Mouse (Mus musculus) liver, adult 2 months (tissue): ENCODE results near the gene Magee1. TPM values are rescaled to one million over a fixed set of nuclear protein-coding genes. Genes with fewer than 3 reads are reported as not detected.
"Not testable (repeated sequence)": the region's sequence is repeated elsewhere in the genome, so short reads cannot be mapped to it uniquely, and the experiment has no call there.

Experiments
- DNase-seq: peaks from one replicate; pipeline ENCODE4 v3.0.0-alpha.2; 2011; ENCODE audit warnings: low read depth, low spot score; ENCODE audit errors: extremely low read depth
- H3K27ac ChIP-seq: fragments of 200-500 bp; replicated peaks from 2 replicates; pipeline ENCODE4 v1.5.1; 2012; ENCODE audit warnings: low read depth, mild to moderate bottlenecking, control low read depth, inconsistent platforms, low read length; ENCODE audit not compliant: insufficient read depth
- H3K27me3 ChIP-seq: fragments of 200-500 bp; 2 replicates; pipeline ENCODE4 v1.6.1; 2012; ENCODE audit warnings: mild to moderate bottlenecking, moderate library complexity, low read length, inconsistent platforms; ENCODE audit not compliant: control insufficient read depth, insufficient read depth
- H3K36me3 ChIP-seq: fragments of 200-500 bp; 2 replicates; pipeline ENCODE4 v1.6.1; 2012; ENCODE audit warnings: low read length, inconsistent platforms; ENCODE audit not compliant: control insufficient read depth, insufficient read depth
- H3K4me1 ChIP-seq: fragments of 200-500 bp; 2 replicates; pipeline ENCODE4 v1.6.1; 2011; ENCODE audit warnings: low read length; ENCODE audit not compliant: control insufficient read depth, insufficient read depth
- H3K4me3 ChIP-seq: fragments of 200-500 bp; 2 replicates; pipeline ENCODE4 v1.5.1; 2011; ENCODE audit warnings: low read depth, mild to moderate bottlenecking, control low read depth, low read length, moderate library complexity; ENCODE audit not compliant: insufficient read depth
- H3K79me2 ChIP-seq: fragments of 200-500 bp; 2 replicates; pipeline ENCODE4 v1.6.1; 2012; ENCODE audit warnings: inconsistent platforms, mild to moderate bottlenecking, low read length, moderate library complexity; ENCODE audit not compliant: control insufficient read depth, insufficient read depth
- H3K9ac ChIP-seq: fragments of 200-500 bp; 2 replicates; pipeline ENCODE4 v1.6.1; 2012; ENCODE audit warnings: low read depth, mild to moderate bottlenecking, control low read depth, inconsistent platforms, low read length
- CTCF ChIP-seq: fragments of 200-500 bp; IDR thresholded peaks from 2 replicates; pipeline ENCODE4 v1.5.1; 2011; ENCODE audit warnings: low read depth, low read length, control low read depth
- POLR2A ChIP-seq: fragments of 200-500 bp; IDR thresholded peaks from 2 replicates; pipeline ENCODE4 v1.6.1; 2011; ENCODE audit warnings: low read length, control low read depth; ENCODE audit not compliant: insufficient read depth; ENCODE audit errors: extremely low read depth
- WGBS: fragments of 180-500 bp; shearing (Covaris S2); methylation state at CpG from one replicate; pipeline ENCODE4 v1.1.7; 2018; 5-methylcytosine and 5-hydroxymethylcytosine counted together
- polyA plus RNA-seq: library from polyadenylated mRNA; depleted of rRNA; stranded (reverse); fragments of >200 nt; gene quantifications from 2 replicates; pipeline ENCODE4 v1.2.3, GENCODE M21; 2012; rRNA removed
- total RNA-seq: library from RNA; depleted of rRNA; stranded (reverse); fragments of >200 nt; gene quantifications from 2 replicates; pipeline ENCODE4 v1.2.3, GENCODE M21; 2014; rRNA removed

Gene Magee1
- total RNA-seq = 0.92 and 1.3 TPM in 2 replicates
- polyA plus RNA-seq = 1.8 and 2.3 TPM in 2 replicates

DNA sequence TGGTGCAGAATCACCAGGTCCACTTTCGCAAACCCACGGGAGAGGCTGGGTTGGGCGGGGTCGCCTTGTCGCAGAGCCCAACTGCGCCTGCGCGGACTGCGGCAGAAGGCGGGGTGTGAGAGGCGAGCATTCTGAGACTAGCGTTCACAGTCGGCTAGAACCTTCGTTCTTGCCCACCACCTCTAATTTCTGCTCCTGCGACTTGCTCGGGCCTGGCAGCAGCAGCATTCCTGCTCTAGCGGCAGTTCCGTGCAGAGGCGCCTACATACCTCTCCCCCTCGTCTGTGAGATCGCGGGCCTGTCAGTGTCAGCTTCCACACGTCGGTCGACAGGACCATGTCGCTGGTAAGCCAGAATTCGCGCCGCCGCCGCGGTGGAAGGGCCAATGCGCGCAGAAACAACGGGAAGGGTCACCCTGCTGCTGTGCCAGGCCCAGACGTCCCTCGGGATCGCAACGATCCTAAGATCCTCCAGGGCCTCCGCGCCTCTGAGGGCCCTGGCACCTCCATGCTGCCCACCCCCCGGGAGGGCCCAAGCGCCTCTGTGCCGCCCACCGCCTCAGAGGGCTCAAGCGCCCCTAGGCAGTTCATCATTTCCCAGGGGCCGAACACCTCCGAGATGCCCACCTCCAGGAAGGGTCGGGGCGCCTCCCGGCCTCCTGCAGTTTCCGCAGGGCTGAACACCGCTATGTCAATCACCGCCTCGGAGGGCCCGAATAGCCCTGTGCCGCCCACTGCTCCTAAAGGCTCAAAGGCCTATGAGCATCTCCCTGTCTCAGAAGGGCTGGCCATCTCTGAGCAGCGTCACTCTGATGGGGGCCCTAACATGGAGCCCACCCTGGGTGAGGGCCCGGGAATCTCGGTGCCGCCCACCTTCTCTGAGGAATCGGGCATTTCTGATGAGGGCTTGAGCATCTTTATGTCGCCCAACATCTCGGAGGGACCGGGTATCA is at the start of gene Magee1:
Gene Magee1, plus strand, starts transcription at position 104 of the 952 bp plus-strand sequence.
- Histone ChIP-seq H3K9ac (peak within 1 kb of the TSS; percentile 59), H3K79me2 (no peaks in the 10 kb centered on the region), H3K4me3 (peak within 1 kb of the TSS; percentile 80), H3K36me3 (no peaks in the 10 kb centered on the region), H3K27ac (no peak within 1 kb of the TSS), H3K27me3 (no peaks in the 10 kb centered on the region), H3K4me1 (no peaks in the 10 kb centered on the region; the same call in 1 of the 2 replicates)
- no peak for TF ChIP-seq POLR2A
- TF ChIP-seq CTCF = no peak
- under 1% methylated on average over 57 of the region's 65 CpGs for WGBS
- DNase-seq = peak; percentile 51

DNA sequence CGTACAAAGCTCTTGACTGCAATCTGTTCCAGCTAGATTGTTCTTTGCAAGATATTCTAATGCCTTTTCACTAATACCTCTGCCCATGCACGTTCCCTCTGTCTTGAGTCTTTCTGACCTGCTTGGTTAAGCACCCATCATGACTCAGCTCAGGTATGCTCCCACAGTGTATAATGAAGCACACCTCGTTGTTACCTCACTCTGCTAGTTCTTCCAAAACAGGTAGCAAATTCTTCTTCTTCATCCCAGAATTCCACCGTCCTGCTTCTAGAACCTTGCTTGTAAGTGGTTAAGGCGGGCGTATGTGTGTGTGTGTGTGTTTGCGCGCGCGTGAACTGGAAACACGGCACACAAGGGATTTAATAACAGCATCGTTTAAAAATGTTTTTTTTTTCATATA is 41.0 kb upstream of the Magee1 start:
- H3K79me2 ChIP-seq = no peaks in the 10 kb centered on the region
- no peaks in the 10 kb centered on the region; the same call in 1 of the 2 replicates for H3K4me1 ChIP-seq
- under 1% methylated on average over 12 of the region's 12 CpGs for WGBS
- no peak for TF ChIP-seq CTCF
- TF ChIP-seq POLR2A = no peak
- peaks cover 2% of the 10 kb centered on the region; the same call in 1 of the 2 replicates for H3K36me3 ChIP-seq
- H3K9ac ChIP-seq = no peak overlapping the region; the same call in 1 of the 2 replicates
- peak overlapping the region; percentile 61 for H3K4me3 ChIP-seq
- DNase-seq = no peak
- no peak overlapping the region for H3K27ac ChIP-seq
- H3K27me3 ChIP-seq = no peaks in the 10 kb centered on the region

DNA sequence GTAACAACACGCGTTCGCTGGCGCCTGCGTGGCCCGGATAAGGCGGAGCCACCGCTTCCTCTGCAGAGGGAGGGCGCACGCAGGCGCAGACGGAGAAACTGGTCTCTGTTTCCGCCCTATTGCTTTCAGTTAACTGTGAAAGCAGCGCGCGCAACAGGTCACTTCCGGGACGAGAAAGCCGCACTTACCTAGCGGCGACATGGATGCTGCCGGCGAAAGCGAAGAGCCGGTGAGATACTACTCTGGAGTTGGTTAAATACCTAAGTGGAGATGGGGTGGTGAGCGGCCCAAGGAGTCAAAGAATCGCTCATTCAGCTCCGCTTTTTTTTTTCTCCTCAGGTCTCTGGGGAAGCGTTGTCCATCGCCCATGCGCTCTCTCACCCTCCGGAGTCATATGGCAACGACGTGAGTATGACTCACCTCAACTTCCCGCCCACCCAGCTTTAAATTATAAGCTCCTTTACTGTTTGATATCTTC is 40.5 kb upstream of the Magee1 start, which contains the start of gene Pbdc1:
Gene Pbdc1, plus strand, starts transcription at position 142 of the 478 bp plus-strand sequence.
- TF ChIP-seq CTCF (no peak), POLR2A (no peak)
- H3K79me2 ChIP-seq = no peaks in the 10 kb centered on the region
- no peak within 1 kb of the TSS for H3K27ac ChIP-seq

DNA sequence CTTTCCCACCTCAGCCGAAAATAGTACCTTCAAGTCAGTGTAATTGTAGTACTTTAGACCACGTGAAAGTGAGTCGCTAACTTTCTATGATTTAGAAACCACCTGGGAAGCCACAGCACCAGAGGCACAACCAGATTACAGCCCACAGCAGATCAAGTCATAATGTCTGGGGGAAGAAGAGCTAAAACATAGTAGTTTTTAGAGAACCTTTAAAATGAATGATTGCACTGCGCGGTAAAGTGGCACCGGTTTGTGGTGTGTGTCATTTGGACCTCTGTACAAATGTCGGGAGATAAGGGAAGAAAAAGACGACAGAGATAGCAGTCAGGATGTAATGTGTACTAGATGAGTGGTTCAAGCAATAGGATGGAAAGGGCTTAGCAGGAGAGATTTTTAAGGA is 40.1 kb upstream of the Magee1 start:
- H3K4me3 ChIP-seq = peak overlapping the region; percentile 61
- H3K9ac ChIP-seq = 0 out of 2 replicates have a peak overlapping the region, but pooled peaks have one; percentile 4
- no peak for DNase-seq

More for the DNA sequence above, 40.5 kb upstream of the Magee1 start, which contains the start of gene Pbdc1:
- Histone ChIP-seq H3K4me3 (peak within 1 kb of the TSS; percentile 61), H3K9ac (peak within 1 kb of the TSS; percentile 4; the same call in 1 of the 2 replicates), H3K36me3 (peaks cover 4% of the 10 kb centered on the region; the same call in 1 of the 2 replicates), H3K27me3 (no peaks in the 10 kb centered on the region), H3K4me1 (no peaks in the 10 kb centered on the region; the same call in 1 of the 2 replicates)
- peak; percentile 78 for DNase-seq
- WGBS = 0% methylated on average over 35 of the region's 35 CpGs

DNA sequence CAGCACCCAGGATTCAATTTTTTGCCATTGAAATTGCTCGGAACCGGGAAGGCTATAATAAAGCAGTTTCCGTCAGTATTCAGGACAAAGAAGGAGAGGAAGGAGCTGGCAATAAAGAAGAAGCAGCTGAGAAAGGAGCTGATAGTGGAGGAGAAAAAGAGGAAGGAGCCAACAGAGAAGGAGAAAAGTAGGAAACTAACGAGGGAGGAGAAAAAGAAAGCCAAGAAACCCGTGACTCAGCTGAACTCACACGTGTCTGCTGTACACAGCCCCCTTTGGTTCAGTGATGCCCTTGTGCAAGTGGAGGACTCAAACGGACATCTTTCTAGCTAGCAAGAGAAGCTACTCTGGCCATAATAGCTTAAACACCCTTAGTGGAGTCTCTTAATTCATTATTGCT is 37.2 kb upstream of the Magee1 start:
- DNase-seq, H3K4me1 ChIP-seq, H3K4me3 ChIP-seq, H3K27me3 ChIP-seq, H3K9ac ChIP-seq, H3K27ac ChIP-seq, H3K79me2 ChIP-seq, H3K36me3 ChIP-seq: not testable (repeated sequence)
- WGBS = 92% methylated on average over 7 of the region's 7 CpGs

More for the DNA sequence above, 40.1 kb upstream of the Magee1 start:
- Histone ChIP-seq H3K79me2 (no peaks in the 10 kb centered on the region), H3K27ac (no peak overlapping the region), H3K4me1 (no peaks in the 10 kb centered on the region; the same call in 1 of the 2 replicates), H3K36me3 (peaks cover 4% of the 10 kb centered on the region; the same call in 1 of the 2 replicates), H3K27me3 (no peaks in the 10 kb centered on the region)
- WGBS = 0% methylated on average over 8 of the region's 8 CpGs
- no peak for TF ChIP-seq CTCF
